Mouse (Mus musculus): ENCODE data around the gene Gpc2.

- no peak for TF ChIP-seq CTCF (IDR thresholded peaks at IDR 0.05; ENCODE audit: low read depth)
- TF ChIP-seq EP300 (IDR thresholded peaks at IDR 0.05; ENCODE audit: low read depth): no peak
Measured at GRCm38 (mm10) chr5:138268980-138269379, 10.8 kb downstream of the Gpc2 start.

All from heart, postnatal 0 days (tissue).